Mouse (Mus musculus) heart, embryonic 14.5 days (tissue): ENCODE measurements around the gene Vmn2r87. TPM values are rescaled to one million over a fixed set of nuclear protein-coding genes. Genes with fewer than 3 reads are reported as not detected.
"Not testable (repeated sequence)": the region's sequence is repeated elsewhere in the genome, so short reads cannot be mapped to it uniquely, and the experiment has no call there.

Experiments
- ATAC-seq: fragments of 200-750 bp; cut with Nextera tagmentation; 2 replicates; pipeline ENCODE4 v1.8.0; 2017; ENCODE audit warnings: low read depth, moderate TSS enrichment; ENCODE audit not compliant: insufficient number of reproducible peaks, insufficient read depth, low FRiP score
- H3K27ac ChIP-seq, 2 experiments: fragments of 200-500 bp in 1 of 2; fragments of 300-500 bp in 1 of 2; sonication (generic) in 1 of 2; replicated peaks in 1 of 2; 2 replicates each; pipeline ENCODE4 v1.5.1; 2012 to 2014; ENCODE audit warnings: low read depth in 2 of 2, low read length in 2 of 2, control low read depth in 1 of 2, mild to moderate bottlenecking in 1 of 2, mixed read lengths in 1 of 2; ENCODE audit not compliant: control insufficient read depth in 1 of 2, insufficient read depth in 1 of 2
- H3K27me3 ChIP-seq: fragments of 300-500 bp; sonication (generic); 2 replicates; pipeline ENCODE4 v1.6.1; 2014; ENCODE audit warnings: mild to moderate bottlenecking, low read length, control low read depth; ENCODE audit not compliant: control insufficient read depth, insufficient read depth
- H3K36me3 ChIP-seq: fragments of 300-500 bp; sonication (generic); 2 replicates; pipeline ENCODE4 v1.6.1; 2014; ENCODE audit warnings: mild to moderate bottlenecking, control low read depth, low read length, mixed read lengths; ENCODE audit not compliant: control insufficient read depth, insufficient read depth
- H3K4me1 ChIP-seq, 2 experiments: fragments of 200-500 bp in 1 of 2; fragments of 300-500 bp in 1 of 2; sonication (generic) in 1 of 2; 2 replicates each; pipeline ENCODE4 v1.6.1; 2012 to 2014; ENCODE audit warnings: low read length in 2 of 2, control low read depth in 1 of 2, mixed read lengths in 1 of 2; ENCODE audit not compliant: control insufficient read depth in 2 of 2, insufficient read depth in 2 of 2
- H3K4me2 ChIP-seq: fragments of 300-500 bp; sonication (generic); 2 replicates; pipeline ENCODE4 v1.6.1; 2014; ENCODE audit warnings: mild to moderate bottlenecking, low read length
- H3K4me3 ChIP-seq, 2 experiments: fragments of 200-500 bp in 1 of 2; fragments of 300-500 bp in 1 of 2; sonication (generic) in 1 of 2; 2 replicates each; pipeline ENCODE4 v1.5.1; 2012 to 2014; ENCODE audit warnings: low read length in 2 of 2, mild to moderate bottlenecking in 2 of 2, control low read depth in 1 of 2, low read depth in 1 of 2, moderate library complexity in 1 of 2; ENCODE audit not compliant: control insufficient read depth in 1 of 2, insufficient read depth in 1 of 2
- H3K9ac ChIP-seq: fragments of 300-500 bp; sonication (generic); 2 replicates; pipeline ENCODE4 v1.6.1; 2014; ENCODE audit warnings: mild to moderate bottlenecking, low read length
- H3K9me3 ChIP-seq: fragments of 300-500 bp; sonication (generic); 2 replicates; pipeline ENCODE4 v1.6.1; 2016; ENCODE audit warnings: low read length, control low read depth; ENCODE audit not compliant: control insufficient read depth
- WGBS: fragments of 180-500 bp; shearing (Covaris S2); extraction: QIAGEN DNeasy Blood & Tissue Kit; methylation state at CpG from one replicate; pipeline ENCODE4 v1.1.7; 2014; 5-methylcytosine and 5-hydroxymethylcytosine counted together
- polyA plus RNA-seq: library from polyadenylated mRNA; unstranded; fragments of >200 nt; fragmentation: Nextera tagmentation; extraction: Ambion mirVana; gene quantifications from 2 replicates; pipeline ENCODE4 v1.2.1, GENCODE M21; 2014

Vmn2r87 gene
- polyA plus RNA-seq, 1 experiment from 2014 or later, result not detected

GRCm38 (mm10) chr10:130434185-130434898, 62.9 kb downstream of the Vmn2r87 start:
- not testable (repeated sequence) for ATAC-seq, H3K9ac ChIP-seq, H3K27me3 ChIP-seq, H3K9me3 ChIP-seq, H3K4me1 ChIP-seq, H3K4me2 ChIP-seq, H3K4me3 ChIP-seq, H3K36me3 ChIP-seq, H3K27ac ChIP-seq
- WGBS, result 74% methylated on average over 11 of the region's 11 CpGs

- not testable (repeated sequence) for H3K4me1 ChIP-seq, H3K4me2 ChIP-seq, H3K4me3 ChIP-seq, H3K27me3 ChIP-seq, H3K9me3 ChIP-seq, H3K36me3 ChIP-seq, H3K9ac ChIP-seq, H3K27ac ChIP-seq, ATAC-seq
Measured at GRCm38 (mm10) chr10:130429603-130430002, 67.6 kb downstream of the Vmn2r87 start, which contains the start of gene Vmn2r85. Gene Vmn2r85, minus strand, starts transcription at chr10:130429703.

- not testable (repeated sequence) for H3K4me1 ChIP-seq, H3K9ac ChIP-seq, ATAC-seq, H3K27me3 ChIP-seq, H3K36me3 ChIP-seq, H3K9me3 ChIP-seq, H3K4me2 ChIP-seq, H3K4me3 ChIP-seq, H3K27ac ChIP-seq
- WGBS, result 53% methylated on average over 2 of the region's 2 CpGs
Measured at GRCm38 (mm10) chr10:130422368-130422767, 74.8 kb downstream of the Vmn2r87 start.

Other genes starting within 250 kb of the Vmn2r87 start
- not detected in 2 replicates for gene Neurod4, start 217.2 kb downstream of the Vmn2r87 start, polyA plus RNA-seq
- 0.30 TPM in 1 of 2 replicates, not detected in the other for gene Tespa1, start 174.5 kb downstream of the Vmn2r87 start, polyA plus RNA-seq
- not detected in 2 replicates for gene Vmn2r84, start 103.1 kb downstream of the Vmn2r87 start, polyA plus RNA-seq
- gene Vmn2r85, start 67.7 kb downstream of the Vmn2r87 start, polyA plus RNA-seq, result not detected in 2 replicates
- gene Vmn2r86, start 41.3 kb downstream of the Vmn2r87 start, polyA plus RNA-seq, result not detected in 2 replicates